Mouse (Mus musculus): ENCODE data around the gene Sipa1l1. TPM values are rescaled to one million over a fixed set of nuclear protein-coding genes. Genes with fewer than 3 reads are reported as not detected.

Sipa1l1 gene
- 10 to 100 TPM; 16.7 to 20.6 TPM for total RNA-seq (2021)
- long read RNA-seq, experiment 1, partial matches to known transcripts = 2 of 5 reads
- long read RNA-seq, experiment 1, other reads (novel, unspliced or antisense) = 3 of 5 reads
- long read RNA-seq, experiment 2, full-length matches to known transcripts = 1 of 9 reads
- long read RNA-seq, experiment 2, partial matches to known transcripts = 4 of 9 reads
- long read RNA-seq, experiment 2, other reads (novel, unspliced or antisense) = 4 of 9 reads

DNA sequence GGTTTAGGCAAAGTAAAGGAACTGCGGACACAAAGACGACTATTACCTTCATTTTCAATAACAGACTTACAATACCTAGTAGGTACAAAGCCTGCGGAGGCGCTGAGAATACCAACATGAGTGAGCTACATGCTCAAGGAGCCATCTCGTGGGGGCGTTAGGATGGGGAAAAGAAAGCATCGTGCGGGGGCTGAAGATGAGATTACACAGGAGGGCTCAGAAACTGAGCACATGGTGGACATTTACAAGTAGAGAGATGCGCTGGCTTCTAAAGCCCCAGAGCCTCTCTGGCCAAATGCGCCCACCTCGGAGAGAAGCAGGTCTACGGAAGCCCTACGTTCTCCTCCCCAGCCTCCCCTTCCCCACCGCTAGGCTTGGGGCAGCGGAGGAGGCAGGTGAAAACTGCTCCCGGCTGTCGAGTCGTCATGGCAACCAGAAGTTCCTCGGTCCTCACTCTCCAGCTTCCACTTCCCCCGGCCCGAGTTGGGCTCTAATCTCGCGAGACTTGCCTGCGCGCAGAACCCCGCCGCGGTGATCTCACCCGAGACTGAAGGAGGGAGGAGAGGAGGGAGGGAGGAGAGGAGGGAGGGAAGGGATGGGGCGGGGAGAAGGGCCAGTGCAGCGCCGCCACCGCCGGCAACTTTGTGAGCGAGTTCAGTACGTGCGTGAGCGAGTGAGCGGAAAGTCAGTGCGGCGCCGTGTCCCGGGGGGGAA is at the start of gene Sipa1l1:
TSS of gene Sipa1l1 (plus strand) at position 501 of the 714 bp plus-strand sequence.
- DNase-seq = peak; percentile 92

DNA sequence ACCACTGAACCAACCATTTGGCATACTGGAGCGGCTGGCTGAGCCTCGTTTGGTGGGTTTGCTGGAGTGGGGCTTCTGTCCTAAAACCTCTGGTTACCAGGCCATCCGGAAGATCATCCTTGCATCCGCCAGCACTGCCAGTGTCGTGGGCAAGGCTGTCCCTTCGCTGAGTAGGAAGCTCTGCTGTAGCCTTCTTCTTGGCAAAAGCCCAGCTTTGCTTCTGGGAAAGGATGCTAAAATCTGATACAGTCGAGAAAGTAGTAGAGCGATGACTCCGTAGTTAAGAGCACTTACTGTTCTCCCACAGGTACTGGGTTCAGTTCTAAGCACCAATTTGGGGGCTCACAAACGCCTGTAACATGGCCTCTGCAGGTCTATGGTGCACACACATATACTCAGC is 47.2 kb upstream of the Sipa1l1 start:
- DNase-seq = no peak

DNA sequence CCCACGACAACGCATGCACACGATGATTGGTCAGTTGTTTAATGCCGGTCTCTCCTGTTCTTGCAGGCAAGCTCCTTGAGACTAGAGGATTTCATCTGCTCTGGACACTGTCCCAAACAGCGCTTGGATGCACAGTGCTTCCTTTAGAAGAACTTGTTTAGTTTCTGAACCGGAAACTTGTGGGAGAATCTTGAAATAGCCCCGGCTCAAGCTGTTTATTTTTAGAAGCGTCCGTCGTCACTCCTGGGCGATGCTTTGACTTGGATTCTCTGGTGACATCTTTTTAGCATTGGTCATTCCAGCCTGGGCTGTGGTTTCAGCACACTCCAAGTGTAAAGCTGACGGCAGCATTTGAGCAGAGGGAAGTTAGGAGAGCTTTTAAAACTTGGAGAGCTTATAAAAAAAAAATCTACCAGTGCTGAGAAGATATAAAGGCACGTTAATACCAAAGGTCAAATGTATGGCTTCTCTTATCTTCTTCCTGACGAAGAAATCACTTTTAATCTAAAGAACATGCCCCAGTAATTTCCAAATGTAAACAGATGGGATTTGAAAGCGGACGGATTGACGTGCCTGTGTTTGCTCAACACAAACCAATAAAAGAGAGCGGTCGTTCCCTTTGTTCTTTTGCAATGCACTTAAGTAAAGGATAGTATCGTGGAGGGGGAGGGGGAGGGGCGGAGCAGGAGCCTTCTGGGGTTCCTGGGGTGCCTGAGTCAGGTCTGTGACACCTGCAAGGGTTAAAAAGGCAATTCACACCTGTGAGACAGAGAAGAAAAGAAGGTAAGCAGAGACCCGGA is 46.5 kb upstream of the Sipa1l1 start:
- DNase-seq = peak; percentile 42

- no peak for DNase-seq
Measured at GRCm38 (mm10) chr12:82126796-82127195, 42.3 kb upstream of the Sipa1l1 start.

GRCm38 (mm10) chr12:82139234-82140166 is 29.6 kb upstream of the Sipa1l1 start:
- no peak for DNase-seq

DNA sequence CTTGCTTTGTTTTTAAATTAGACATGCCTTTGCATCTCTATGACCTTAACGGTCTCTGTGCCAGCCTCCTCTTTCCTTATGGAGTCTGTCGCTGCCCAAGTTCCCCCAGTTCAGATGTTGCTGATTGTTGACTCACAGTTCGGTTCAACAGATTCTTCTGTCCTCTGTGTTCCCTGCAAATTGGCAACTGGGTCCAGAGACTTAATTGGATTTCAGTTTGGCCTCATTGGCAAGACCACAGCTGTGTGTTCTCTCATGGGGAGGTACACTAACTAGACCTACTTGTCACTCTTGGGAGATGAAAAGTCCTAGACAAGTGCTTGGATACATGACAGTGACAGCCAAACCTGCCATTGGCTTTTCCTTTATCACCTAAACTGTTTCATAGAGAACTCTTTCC is 25.7 kb upstream of the Sipa1l1 start:
- DNase-seq = no peak

DNA sequence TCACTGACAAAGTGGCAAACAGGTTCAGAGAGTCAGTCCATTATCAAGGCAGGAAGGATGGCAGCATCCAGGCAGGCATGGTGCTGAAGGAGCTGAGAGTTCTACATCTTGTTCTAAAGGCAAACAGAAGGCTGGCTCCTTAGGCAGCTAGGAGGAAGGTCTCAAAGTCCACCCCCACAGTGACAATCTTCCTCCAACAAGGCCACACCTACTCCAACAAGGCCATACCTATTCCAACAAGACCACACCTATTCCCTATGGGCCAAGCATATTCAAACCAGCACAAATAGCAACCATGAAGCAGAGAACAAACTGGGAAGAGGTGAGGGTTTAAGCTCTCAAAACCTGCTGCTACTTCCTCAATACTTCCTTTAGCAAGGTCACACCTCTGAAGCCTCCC is 23.9 kb upstream of the Sipa1l1 start:
- no peak for DNase-seq

DNA sequence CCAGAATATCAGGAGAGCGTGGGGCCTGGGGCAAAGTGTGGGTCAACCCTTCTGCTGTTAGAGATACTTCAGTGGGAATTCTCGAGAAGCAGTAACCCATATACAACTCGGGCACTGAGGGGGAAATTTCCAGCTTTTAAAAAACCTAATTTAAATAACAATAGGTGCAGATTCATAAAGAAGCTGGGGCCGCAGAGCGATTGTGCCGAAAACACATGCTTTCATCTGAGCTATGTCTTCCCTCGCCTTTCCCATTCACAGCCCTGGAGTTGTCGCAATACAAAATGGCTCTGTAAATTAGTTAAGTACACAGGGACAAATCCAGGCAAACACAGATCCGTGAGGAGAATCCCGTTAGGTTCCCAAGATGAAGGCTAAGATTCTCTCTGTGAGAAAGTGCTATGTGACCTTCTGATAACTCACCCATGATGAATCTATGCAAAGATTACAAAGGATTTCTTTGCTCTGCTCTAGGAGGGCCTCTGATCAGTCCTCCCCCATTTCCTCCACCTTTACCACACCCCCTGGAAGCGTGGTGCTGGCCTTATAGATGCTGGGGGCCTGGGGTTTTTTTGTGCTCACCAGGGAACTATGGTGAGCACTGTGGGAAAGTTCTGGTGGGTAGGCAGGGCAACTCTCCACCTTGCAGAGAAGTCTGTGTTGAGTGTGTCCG is 22.0 kb upstream of the Sipa1l1 start:
- DNase-seq = no peak

GRCm38 (mm10) chr12:82148328-82148930 is 20.7 kb upstream of the Sipa1l1 start:
- no peak for DNase-seq

GRCm38 (mm10) chr12:82151019-82151418 is 18.1 kb upstream of the Sipa1l1 start:
- DNase-seq = no peak

- DNase-seq = no peak
Measured at GRCm38 (mm10) chr12:82154527-82154926, 14.6 kb upstream of the Sipa1l1 start.

DNA sequence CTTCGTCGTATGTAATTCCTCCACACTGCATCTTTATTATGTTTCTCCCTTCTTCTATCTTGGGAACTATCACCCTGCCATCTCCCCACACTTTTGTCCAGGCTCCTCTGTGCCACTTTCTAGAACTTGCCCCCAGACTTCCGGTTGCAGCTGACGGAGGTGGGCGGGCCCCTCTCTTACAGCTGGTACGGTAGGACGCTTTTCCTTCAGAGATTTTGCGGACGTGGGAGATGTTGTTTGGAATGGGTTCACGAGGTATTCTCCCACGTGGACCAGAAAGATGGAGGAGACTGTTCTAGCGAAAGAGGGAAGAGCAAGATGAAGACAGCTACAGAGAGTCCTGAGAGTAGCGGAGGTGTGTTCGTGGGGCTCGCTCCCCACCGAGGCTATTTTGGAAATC is 10.6 kb upstream of the Sipa1l1 start:
- no peak for DNase-seq

GRCm38 (mm10) chr12:82159372-82159771 is 9.7 kb upstream of the Sipa1l1 start:
- DNase-seq = no peak

DNA sequence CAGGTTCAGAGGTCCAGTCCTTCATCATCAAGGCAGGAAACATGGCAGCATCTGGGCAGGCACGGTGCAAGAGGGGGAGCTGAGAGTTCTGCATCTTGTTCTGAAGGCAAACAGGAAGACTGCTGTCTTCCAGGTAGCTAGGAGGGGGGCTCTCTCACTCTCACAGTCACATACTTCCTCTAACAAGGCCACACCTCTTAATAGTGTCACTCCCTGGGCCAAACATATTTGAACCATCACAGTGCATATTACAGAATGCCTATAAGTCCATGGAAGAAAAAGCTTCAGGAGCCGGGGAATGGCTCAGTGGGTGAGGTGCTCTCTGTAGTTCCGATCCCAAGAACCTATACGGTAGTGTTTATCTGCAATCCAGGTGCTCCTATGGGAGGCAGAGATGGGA is 3.5 kb upstream of the Sipa1l1 start:
- no peak for DNase-seq

DNA sequence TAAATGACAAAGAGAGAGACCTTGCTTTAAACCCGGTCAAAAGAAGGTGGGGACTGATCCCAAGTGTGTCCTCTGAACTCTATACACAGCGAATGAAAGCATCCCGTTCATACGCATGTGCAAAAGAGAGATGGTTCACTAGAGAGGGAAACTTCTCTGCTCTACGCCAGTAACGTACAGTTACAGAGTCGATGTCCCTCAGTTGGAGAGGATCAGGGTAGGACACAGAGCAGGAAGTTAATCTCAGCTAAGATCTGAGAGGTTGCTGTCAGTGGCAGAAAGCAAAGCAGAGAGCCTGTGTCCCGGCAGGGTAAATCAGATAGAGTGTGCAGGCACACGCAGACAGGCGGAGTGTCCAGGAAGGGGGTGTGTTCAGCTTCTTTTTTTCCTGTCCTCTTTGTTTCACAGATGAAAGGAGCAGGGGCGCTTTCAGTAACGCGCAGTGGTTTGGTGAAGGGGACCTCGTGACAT is 3.0 kb upstream of the Sipa1l1 start:
- DNase-seq = no peak

GRCm38 (mm10) chr12:82169571-82170431 is 681 bp downstream of the Sipa1l1 start:
- peak; percentile 67 for DNase-seq

DNA sequence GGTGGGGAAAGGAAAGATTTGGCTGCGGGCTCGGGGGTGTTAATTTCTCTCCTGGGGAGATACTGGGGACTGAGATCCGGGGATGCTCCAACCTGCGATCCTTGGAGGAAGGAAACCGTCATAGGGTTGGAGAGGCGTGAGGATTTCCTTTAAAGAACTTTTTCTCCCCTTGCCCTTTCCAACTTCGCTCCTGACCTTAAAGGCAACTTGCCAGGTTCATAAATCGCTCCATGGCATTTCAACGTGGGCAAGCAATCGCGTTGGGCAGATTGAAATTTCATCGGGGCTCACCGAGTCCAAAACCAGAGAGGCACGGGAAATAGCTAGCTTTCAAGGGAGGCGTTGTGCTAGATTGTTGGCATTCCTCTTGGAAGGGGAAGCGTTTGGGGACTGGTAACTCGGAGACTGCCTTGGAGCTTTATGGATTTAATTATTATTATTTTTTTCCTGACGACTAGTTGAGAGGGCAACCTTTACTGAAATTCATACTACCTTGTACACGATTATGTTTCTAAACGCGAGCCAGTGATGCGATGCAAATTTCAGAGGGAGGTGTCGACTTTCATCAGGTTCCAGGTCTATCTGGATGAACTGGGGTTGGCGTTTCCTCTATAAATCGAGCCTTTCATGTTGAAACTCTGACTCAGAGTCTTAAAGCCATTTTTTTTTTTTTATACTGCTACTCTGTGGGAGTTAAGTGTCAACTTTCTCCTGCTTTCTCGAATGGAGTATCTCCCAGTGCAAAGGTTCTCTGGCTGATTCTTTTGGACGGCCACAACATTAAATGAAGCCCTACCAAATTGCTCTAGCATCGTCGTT is 1.6 kb downstream of the Sipa1l1 start:
- peak; percentile 15 for DNase-seq

GRCm38 (mm10) chr12:82171591-82171990 is 2.5 kb downstream of the Sipa1l1 start:
- peak; percentile 40 for DNase-seq

DNA sequence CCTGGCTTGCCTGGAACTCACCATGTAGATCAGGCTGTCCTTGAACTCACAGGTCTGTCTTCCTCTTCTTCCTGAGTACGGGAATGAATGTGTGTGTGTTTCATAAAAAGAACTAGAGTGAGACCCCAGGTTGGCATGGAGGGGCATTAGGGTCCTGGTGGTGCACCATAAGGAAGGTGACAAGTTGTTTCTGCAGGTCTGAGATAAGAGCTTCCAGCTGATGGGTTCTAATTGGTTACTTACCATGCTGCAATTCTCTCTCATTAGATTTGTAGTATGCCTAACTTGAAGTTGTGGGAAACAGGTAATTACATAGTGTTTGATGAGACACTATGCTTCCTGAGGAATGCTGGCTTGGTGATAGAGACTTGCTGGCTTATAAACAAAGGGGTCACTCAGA is 4.5 kb downstream of the Sipa1l1 start:
- no peak for DNase-seq

Data from gastrocnemius, postnatal 10 days (tissue).